Mouse (Mus musculus) c-Kit-positive CD71-negative TER-119-negative erythroid progenitor cells, embryonic 14.5 days (primary cell): ENCODE data around the gene Tsc1.

Experiments
- DNase-seq: peaks from one replicate; pipeline ENCODE4 v3.0.0-alpha.2; 2013; ENCODE audit warnings: low read depth

The Tsc1 gene

GRCm38 (mm10) chr2:28737112-28737511 is 96.1 kb downstream of the Tsc1 start:
- DNase-seq = no peak

- DNase-seq = no peak
These were observed 99.1 kb downstream of the Tsc1 start for GRCm38 (mm10) chr2:28740159-28740558.
